Mouse (Mus musculus) cerebellum, adult 2 months (tissue): Measurements from ENCODE around the gene Fam189a2. TPM values are rescaled to one million over a fixed set of nuclear protein-coding genes. Genes with fewer than 3 reads are reported as not detected.

Experiments
- DNase-seq, 2 experiments: peaks; one replicate each; pipeline ENCODE4 v3.0.0; 2021
- H3K27ac ChIP-seq: fragments of 200-500 bp; 2 replicates; pipeline ENCODE4 v1.5.1; 2012; ENCODE audit warnings: low read length, control low read depth, inconsistent platforms; ENCODE audit not compliant: insufficient read depth
- H3K27me3 ChIP-seq: fragments of 200-500 bp; 2 replicates; pipeline ENCODE4 v1.6.1; 2012; ENCODE audit warnings: inconsistent platforms, mild to moderate bottlenecking, low read length, moderate library complexity; ENCODE audit not compliant: control insufficient read depth, insufficient read depth
- H3K4me1 ChIP-seq: fragments of 200-500 bp; 2 replicates; pipeline ENCODE4 v1.6.1; 2011; ENCODE audit warnings: low read length; ENCODE audit not compliant: control insufficient read depth, insufficient read depth
- H3K4me3 ChIP-seq: fragments of 200-500 bp; replicated peaks from 2 replicates; pipeline ENCODE3; 2011; ENCODE audit warnings: mild to moderate bottlenecking, low read depth, low read length, control low read depth; ENCODE audit not compliant: insufficient read depth
- CTCF ChIP-seq: fragments of 200-500 bp; IDR thresholded peaks from 2 replicates; pipeline ENCODE4 v1.5.1; 2011; ENCODE audit warnings: low read depth, mild to moderate bottlenecking, control low read depth, low read length, moderate library complexity, borderline replicate concordance; ENCODE audit not compliant: insufficient read depth
- POLR2A ChIP-seq: fragments of 200-500 bp; IDR thresholded peaks from 2 replicates; pipeline ENCODE4 v1.6.1; 2011; ENCODE audit warnings: low read length, control low read depth, borderline replicate concordance; ENCODE audit not compliant: insufficient read depth
- WGBS: fragments of 180-500 bp; shearing (Covaris S2); methylation state at CpG from one replicate; pipeline ENCODE4 v1.1.7; 2018; 5-methylcytosine and 5-hydroxymethylcytosine counted together
- polyA plus RNA-seq: library from polyadenylated mRNA; depleted of rRNA; stranded (reverse); fragments of >200 nt; gene quantifications from 2 replicates; pipeline ENCODE4 v1.2.3, GENCODE M21; 2012; rRNA removed

The Fam189a2 gene
- 18.8 and 19.2 TPM in 2 replicates for polyA plus RNA-seq

- WGBS, result 1% methylated on average over 42 of the region's 65 CpGs
- Histone ChIP-seq H3K27ac (no peak within 1 kb of the TSS), H3K4me1 (no peaks in the 10 kb centered on the region), H3K27me3 (no peaks in the 10 kb centered on the region; the same call in 1 of the 2 replicates), H3K4me3 (peak within 1 kb of the TSS; percentile 54)
- DNase-seq, result peak; percentile 32 to 49
- TF ChIP-seq POLR2A (no peak), CTCF (no peak)
These were observed at the start of gene Fam189a2 for GRCm38 (mm10) chr19:24030871-24031556. Gene Fam189a2, minus strand, starts transcription at chr19:24031019.

GRCm38 (mm10) chr19:24077658-24078057, 46.8 kb upstream of the Fam189a2 start:
- Histone ChIP-seq H3K27ac (no peak overlapping the region), H3K27me3 (no peaks in the 10 kb centered on the region), H3K4me3 (no peak overlapping the region), H3K4me1 (no peaks in the 10 kb centered on the region)
- TF ChIP-seq CTCF (no peak), POLR2A (no peak)
- WGBS, result 93% methylated on average over 3 of the region's 3 CpGs
- DNase-seq, result no peak

- Histone ChIP-seq H3K27ac (no peak overlapping the region), H3K4me3 (no peak overlapping the region), H3K27me3 (no peaks in the 10 kb centered on the region), H3K4me1 (no peaks in the 10 kb centered on the region)
- WGBS, result 87% methylated on average over 7 of the region's 7 CpGs
- DNase-seq, result no peak
- TF ChIP-seq CTCF (no peak), POLR2A (no peak)
These were observed 45.7 kb upstream of the Fam189a2 start for GRCm38 (mm10) chr19:24076536-24076935.

- Histone ChIP-seq H3K27ac (no peak overlapping the region), H3K4me3 (no peak overlapping the region), H3K4me1 (no peaks in the 10 kb centered on the region), H3K27me3 (no peaks in the 10 kb centered on the region)
- DNase-seq, result no peak
- TF ChIP-seq POLR2A, result no peak
- WGBS, result 52% methylated on average over 8 of the region's 8 CpGs
These were observed 45.1 kb upstream of the Fam189a2 start for GRCm38 (mm10) chr19:24075927-24076326.

GRCm38 (mm10) chr19:24073155-24073554, 42.3 kb upstream of the Fam189a2 start:
- WGBS, result 60% methylated on average over 4 of the region's 4 CpGs
- no peak for DNase-seq
- no peak for TF ChIP-seq CTCF
- TF ChIP-seq POLR2A, result no peak
- Histone ChIP-seq H3K27me3 (no peaks in the 10 kb centered on the region), H3K27ac (no peak overlapping the region), H3K4me3 (no peak overlapping the region), H3K4me1 (no peaks in the 10 kb centered on the region)

GRCm38 (mm10) chr19:24064348-24064895, 33.6 kb upstream of the Fam189a2 start:
- TF ChIP-seq POLR2A, result no peak
- no peak for TF ChIP-seq CTCF
- 64% methylated on average over 12 of the region's 12 CpGs for WGBS
- H3K27ac ChIP-seq, result no peak overlapping the region
- H3K27me3 ChIP-seq, result no peaks in the 10 kb centered on the region
- no peak overlapping the region for H3K4me3 ChIP-seq
- H3K4me1 ChIP-seq, result no peaks in the 10 kb centered on the region
- DNase-seq, result no peak

- WGBS, result 88% methylated on average over 4 of the region's 4 CpGs
- no peak overlapping the region for H3K27ac ChIP-seq
- H3K4me3 ChIP-seq, result no peak overlapping the region
- no peak for DNase-seq
- H3K27me3 ChIP-seq, result no peaks in the 10 kb centered on the region
- no peak for TF ChIP-seq POLR2A
- no peak for TF ChIP-seq CTCF
- 0 out of 2 replicates have a peak, but pooled peaks cover 4% of the 10 kb centered on the region for H3K4me1 ChIP-seq
These were observed 32.8 kb upstream of the Fam189a2 start for GRCm38 (mm10) chr19:24063585-24063984.

- no peak for DNase-seq
- Histone ChIP-seq H3K4me1 (peaks cover 12% of the 10 kb centered on the region), H3K4me3 (no peak overlapping the region), H3K27ac (no peak overlapping the region), H3K27me3 (no peaks in the 10 kb centered on the region)
- WGBS, result 33% methylated on average over 8 of the region's 8 CpGs
- TF ChIP-seq POLR2A (no peak), CTCF (no peak)
These were observed 28.0 kb upstream of the Fam189a2 start for GRCm38 (mm10) chr19:24058851-24059250.
